Mouse (Mus musculus) brain, embryonic 18.5 days (tissue): Measurements from ENCODE around the gene Kdf1.
A peak's percentile ranks its signal among the peaks of the same experiment; 100 is the strongest.
"Not testable (repeated sequence)": the region's sequence is repeated elsewhere in the genome, so short reads cannot be mapped to it uniquely, and the experiment has no call there.

ENCODE experiments used
- DNase-seq: peaks from one replicate; pipeline ENCODE4 v3.0.0-alpha.2; 2012; ENCODE audit warnings: low read depth, low spot score

Kdf1 gene

DNA sequence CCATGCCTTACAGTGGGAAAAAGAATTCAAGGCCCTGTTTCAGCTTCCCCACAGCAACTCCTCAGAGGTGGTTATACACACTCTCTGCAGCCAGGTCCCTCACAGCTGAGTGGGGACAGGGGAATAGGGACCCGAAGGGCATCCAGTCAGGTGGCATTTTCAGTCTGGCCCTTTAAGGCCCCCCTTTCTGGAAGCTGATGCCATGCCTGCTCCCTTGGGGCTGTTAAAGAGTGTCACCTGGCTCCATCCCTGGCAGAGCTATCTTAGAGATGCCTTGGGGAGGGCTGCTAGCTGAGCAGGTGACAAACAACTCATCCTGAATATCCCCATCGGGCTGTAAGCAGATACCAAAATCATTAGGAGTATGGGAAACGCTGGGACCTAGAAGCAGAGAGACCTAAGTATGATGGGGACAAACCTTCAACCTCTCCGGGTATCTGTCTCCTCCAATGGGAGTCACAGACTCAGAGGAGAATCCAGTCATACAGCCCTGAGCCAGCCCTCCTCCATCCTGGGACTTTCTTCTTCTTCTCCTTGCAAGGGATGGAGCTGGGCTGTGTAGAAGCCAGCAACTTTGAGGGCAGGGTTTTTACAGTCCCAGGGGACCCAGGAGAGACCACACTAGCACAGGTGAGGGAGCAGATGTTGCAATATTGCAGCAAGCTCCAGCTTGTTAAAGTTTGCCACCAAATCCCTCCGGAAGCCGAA is 21.9 kb upstream of the Kdf1 start:
- no peak for DNase-seq

DNA sequence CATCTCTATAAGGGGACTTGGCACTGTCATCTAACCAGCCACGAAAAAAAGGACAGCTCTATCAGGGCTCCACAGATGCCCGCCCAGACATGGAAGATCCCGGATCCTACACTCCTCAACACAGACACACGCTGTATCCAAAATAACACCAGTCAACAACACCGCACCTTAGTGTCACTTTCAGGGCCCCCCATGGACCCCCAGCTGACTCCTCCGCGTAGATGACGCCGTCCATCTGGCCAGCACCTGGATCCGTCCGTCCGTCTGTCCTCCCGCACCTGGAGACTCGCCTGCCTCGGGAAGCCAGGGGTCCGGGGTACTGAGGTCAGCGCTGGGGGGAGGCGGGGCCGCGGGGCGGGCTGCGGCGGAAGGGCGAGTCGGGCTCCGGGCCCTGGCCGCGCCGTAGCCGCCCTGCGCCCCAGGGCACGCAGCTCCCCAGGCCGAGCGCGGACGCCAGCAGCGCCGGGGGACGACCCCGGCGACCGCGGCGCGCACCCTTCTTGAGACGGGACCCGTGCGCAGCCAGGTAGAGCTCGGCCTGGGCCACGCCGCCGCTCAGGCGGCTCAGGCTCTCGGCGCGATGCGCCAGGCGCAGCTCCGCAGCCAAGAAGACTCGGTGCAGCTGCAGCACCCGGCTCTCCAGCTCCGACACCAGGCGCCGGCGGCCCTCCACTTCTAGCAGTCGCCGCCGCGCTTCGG is 21.2 kb upstream of the Kdf1 start:
- DNase-seq: no peak

GRCm38 (mm10) chr4:133498160-133498724 is 20.5 kb upstream of the Kdf1 start, which contains the start of gene Trnp1:
Gene Trnp1, minus strand, starts transcription at chr4:133498550.
- DNase-seq: peak; percentile 72

DNA sequence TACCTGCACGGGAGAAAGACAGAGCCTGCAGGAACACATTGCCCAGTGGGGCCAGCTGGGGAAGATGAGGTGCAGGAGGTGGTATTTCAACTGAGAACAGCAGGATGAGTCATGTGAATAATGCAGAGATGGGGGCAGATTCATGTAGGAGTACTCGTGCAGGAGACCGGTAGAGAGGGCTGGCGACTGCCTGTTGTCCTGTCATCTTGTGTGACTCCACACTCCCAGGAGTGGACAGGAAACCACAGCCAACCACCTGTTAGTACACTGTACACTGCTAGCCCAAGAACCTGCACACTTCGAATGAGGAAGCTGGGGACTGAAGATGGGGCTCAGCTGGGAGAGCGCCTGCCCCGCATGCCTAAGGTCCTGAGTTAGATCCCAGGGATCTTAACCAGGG is 17.2 kb upstream of the Kdf1 start:
- DNase-seq: no peak

GRCm38 (mm10) chr4:133504300-133504699 is 14.5 kb upstream of the Kdf1 start:
- no peak for DNase-seq

GRCm38 (mm10) chr4:133504755-133505485 is 13.8 kb upstream of the Kdf1 start:
- no peak for DNase-seq

DNA sequence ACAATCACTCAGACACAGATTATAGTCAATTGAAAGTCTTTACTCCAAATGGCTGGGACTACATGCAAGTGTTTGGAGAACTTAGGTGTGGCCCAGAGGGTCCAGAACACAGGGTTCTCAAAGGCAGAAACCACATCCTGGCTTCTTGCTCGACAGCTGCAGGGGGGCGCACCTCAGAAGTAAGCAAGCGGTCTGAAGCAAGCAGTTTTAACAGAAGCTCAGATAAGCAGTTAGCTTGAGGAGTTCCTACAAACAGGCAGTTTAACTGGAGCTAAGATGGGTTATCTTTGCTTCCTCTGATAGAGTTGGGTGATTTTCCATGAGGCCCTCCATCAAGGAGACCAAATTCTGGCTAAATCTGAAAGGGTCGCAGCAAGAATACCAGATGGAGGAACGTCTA is 12.2 kb upstream of the Kdf1 start:
- DNase-seq: no peak

DNA sequence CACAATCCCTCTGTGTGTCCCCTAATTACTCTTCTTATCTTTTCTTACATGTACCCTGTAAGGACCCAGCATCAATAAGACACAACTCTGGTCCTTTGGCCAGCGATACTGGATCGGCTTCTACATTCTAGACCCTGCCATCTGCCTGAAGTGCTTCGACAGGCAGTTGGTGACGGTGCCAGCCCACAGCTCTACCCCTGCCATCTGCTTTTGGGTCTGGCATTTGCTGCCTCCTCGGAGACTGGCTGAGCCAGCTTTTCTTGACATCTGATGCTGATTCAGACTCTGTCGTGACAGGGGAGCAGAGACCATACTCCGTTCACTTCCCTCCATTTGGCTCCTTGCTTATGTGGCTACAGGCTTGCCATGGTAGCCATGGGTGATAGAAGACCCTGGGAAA is 9.8 kb upstream of the Kdf1 start:
- peak; percentile 64 for DNase-seq

- no peak for DNase-seq
Observed at GRCm38 (mm10) chr4:133511050-133511449, 7.7 kb upstream of the Kdf1 start.

DNA sequence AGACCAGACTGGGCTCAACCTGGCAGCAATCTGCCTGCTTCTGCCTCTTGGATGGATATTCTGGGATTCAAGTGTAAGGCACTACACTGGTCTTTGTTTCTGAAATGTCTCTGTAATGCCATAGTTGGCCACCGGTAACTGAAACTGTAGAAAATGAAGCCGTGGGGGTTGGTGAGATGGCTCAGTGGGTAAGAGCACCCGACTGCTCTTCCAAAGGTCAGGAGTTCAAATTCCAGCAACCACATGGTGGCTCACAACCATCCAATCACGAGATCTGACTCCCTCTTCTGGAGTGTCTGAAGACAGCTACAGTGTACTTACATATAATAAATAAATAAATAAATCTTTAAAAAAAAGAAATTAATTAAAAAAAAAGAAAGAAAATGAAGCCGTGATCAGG is 6.3 kb upstream of the Kdf1 start:
- not testable (repeated sequence) for DNase-seq

DNA sequence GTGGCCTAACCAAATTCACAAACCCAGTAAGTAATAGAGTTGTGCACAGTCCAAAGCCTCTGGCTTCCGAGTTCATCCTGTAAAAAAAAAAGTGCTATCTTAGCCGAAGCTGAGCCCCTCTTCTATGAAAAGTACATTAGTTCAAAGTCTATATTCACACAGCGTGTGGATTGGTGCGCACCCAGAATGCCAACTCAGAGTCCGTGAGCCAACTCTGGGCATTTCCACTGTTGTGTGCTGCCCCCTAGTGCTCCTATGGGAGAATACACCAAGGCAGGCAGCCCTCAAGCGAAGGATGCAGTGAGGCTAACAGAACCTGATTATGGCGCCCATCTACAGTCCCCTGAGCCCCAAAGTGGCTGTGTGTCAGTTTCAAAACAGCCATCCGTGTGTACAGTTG is 5.8 kb upstream of the Kdf1 start:
- DNase-seq: no peak

GRCm38 (mm10) chr4:133519369-133519665 is 554 bp downstream of the Kdf1 start:
- no peak for DNase-seq

GRCm38 (mm10) chr4:133521502-133521901 is 2.7 kb downstream of the Kdf1 start:
- DNase-seq: no peak

DNA sequence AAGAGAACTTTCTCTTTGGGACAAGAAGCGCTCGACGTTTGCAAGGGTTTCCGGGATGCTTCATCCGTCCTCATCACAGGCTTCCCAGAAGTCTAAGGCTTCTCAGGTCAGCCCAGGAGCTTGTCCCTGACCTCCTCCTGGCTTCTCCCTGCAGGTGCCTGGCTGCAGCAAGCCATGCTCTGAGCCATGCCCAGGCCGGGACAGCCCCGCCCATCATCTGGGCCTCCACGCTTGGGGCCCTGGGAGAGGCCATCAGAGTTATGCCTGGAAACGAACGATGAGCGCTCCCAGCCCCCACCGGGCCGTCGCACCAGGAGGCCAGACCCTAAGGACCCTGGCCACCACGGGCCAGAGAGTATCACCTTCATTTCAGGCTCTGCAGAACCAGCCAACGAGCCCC is 9.0 kb downstream of the Kdf1 start:
- no peak for DNase-seq

- DNase-seq: no peak
Observed at GRCm38 (mm10) chr4:133532777-133533176, 14.0 kb downstream of the Kdf1 start.

- DNase-seq: no peak
Observed at GRCm38 (mm10) chr4:133536081-133536480, 17.3 kb downstream of the Kdf1 start.

DNA sequence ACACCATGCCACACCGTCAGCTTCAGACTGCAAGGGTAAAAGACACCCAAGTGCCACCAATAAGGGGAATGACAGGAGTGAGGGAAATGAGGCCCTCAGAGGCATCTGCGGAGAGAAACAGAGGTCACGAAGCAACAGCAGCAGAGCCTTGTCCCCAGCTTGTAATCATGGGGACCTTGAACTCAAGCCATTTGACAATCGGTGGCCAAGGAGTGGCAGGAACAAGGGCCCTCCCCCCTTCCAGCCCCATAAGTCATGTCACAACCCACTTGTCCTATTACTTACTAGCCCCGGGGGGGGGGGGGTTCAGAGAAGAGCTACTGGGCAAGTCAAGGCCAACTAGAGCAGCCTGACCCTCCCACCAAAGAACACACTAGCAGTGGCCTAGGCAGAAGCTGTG is 17.9 kb downstream of the Kdf1 start:
- no peak for DNase-seq

GRCm38 (mm10) chr4:133545272-133546231 is 26.8 kb downstream of the Kdf1 start, which contains the start of gene Nudc:
Gene Nudc, minus strand, starts transcription at chr4:133545996.
- DNase-seq: peak; percentile 91

DNA sequence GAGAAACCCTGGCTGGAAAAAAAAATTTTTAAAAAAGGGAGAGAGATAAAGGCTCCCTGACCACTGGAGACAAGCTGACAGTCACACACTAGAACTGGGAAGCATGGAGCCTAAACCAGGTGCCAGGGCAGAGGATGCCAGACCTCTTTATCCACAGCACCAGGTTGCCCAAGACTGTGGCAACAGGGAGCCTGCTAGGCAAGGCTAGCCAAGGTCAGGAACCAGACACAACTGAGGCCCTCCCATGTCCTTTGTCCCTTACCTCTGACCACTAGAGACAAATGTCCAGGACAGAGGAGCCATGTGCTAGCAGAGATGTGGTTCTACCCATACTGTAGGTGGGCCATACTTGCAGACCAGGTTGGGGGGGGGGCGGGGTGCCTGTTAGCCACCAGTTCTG is 33.3 kb downstream of the Kdf1 start:
- no peak for DNase-seq

- no peak for DNase-seq
Observed at GRCm38 (mm10) chr4:133552768-133553447, 34.1 kb downstream of the Kdf1 start, which contains the start of gene Nr0b2. Gene Nr0b2, plus strand, starts transcription at chr4:133553376.
